Mouse (Mus musculus) lung, postnatal 0 days (tissue): ENCODE measurements at regions not wholly inside any gene's neighbourhood (a gene's known extent, or its start where the extent isn't known, plus 50 kb on each side); places are given as distances from the start of the nearest gene placed in this dataset.

Source experiments
- CTCF ChIP-seq: IDR thresholded peaks from 2 replicates; pipeline ENCODE4 v1.5.1; 2016; ENCODE audit warnings: antibody characterized with exemption, mild to moderate bottlenecking
- EP300 ChIP-seq: IDR thresholded peaks from 2 replicates; pipeline ENCODE4 v1.6.1; 2016; ENCODE audit warnings: antibody characterized with exemption, mild to moderate bottlenecking, control low read depth

- no peak for TF ChIP-seq CTCF
- TF ChIP-seq EP300: no peak
Measured at GRCm38 (mm10) chr4:51868250-51868649, 570.8 kb upstream of the Smc2 start.
